Mouse (Mus musculus): Measurements from ENCODE around the gene Olfr1155.

Olfr1155 gene

GRCm38 (mm10) chr2:87945037-87945436 lies at the start of gene Olfr1155:
TSS of gene Olfr1155 (minus strand) at chr2:87945137.
- DNase-seq (ENCODE audit: low spot score): no peak

- DNase-seq (ENCODE audit: low spot score): no peak
These were observed 44.9 kb upstream of the Olfr1155 start, which contains the start of gene Olfr1158 for GRCm38 (mm10) chr2:87989813-87990212. TSS of gene Olfr1158 (plus strand) at chr2:87990113.

GRCm38 (mm10) chr2:87974563-87974962 lies 29.6 kb upstream of the Olfr1155 start, which contains the start of gene Olfr74:
TSS of gene Olfr74 (minus strand) at chr2:87974663.
- no peak for DNase-seq (ENCODE audit: low spot score)

GRCm38 (mm10) chr2:87968199-87968598 lies 23.3 kb upstream of the Olfr1155 start, which contains the start of gene Olfr1157:
TSS of gene Olfr1157 (minus strand) at chr2:87968299.
- DNase-seq (ENCODE audit: low spot score): no peak

GRCm38 (mm10) chr2:87953000-87953399 lies 8.1 kb upstream of the Olfr1155 start, which contains the start of gene Olfr1156:
TSS of gene Olfr1156 (minus strand) at chr2:87953100.
- no peak for DNase-seq (ENCODE audit: low spot score)

GRCm38 (mm10) chr2:87905066-87905465 lies 39.9 kb downstream of the Olfr1155 start, which contains the start of gene Olfr1154:
TSS of gene Olfr1154 (minus strand) at chr2:87905166.
- no peak for DNase-seq (ENCODE audit: low spot score)

- no peak for DNase-seq (ENCODE audit: low spot score)
These were observed 50.3 kb downstream of the Olfr1155 start, which contains the start of gene Olfr1153 for GRCm38 (mm10) chr2:87894662-87895061. TSS of gene Olfr1153 (plus strand) at chr2:87894962.
